ENCODE assay signal across 11 mouse cellular contexts in the genomic region with DNA sequence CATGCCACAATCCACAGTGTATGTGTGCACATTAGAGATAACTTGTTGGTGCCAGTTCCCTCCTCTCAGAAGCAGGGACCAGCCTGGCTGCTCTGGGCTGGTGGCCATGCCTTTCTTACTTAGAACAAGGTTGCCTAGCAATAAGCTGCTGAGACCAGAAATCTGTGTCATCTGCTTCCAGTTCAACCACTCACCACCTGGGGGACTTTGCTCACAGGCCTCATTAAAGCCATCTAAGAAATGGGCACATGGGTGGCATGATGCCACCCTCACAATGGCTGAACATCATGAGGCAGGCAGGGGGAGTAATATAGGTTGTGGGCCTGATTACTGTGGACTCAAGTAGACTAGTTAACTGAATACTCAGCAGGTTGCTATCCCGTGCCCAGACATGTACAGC. TPM values are rescaled to one million over a fixed set of nuclear protein-coding genes. Genes with fewer than 3 reads are reported as not detected.
A peak's percentile ranks its signal among the peaks of the same experiment; 100 is the strongest.
DNase-seq lines count a peak whose midpoint lies in the region; ATAC-seq and TF ChIP-seq lines count a peak whose summit lies in the region.
"Had no signal": no experiment of that assay in that cellular context is flagged by ENCODE, and none has a peak within 500 bp of the region (broad histone marks: within the 10 kb centered on the region; RNA-seq: fewer than 3 reads in every experiment).

No protein-coding gene starts in this region.

- intact Hi-C loops in heart, postnatal 36 days (cut with DNase I): loop anchor here (2.0 kb wide), 1 partner anchor 25 kb away; no protein-coding TSS in a partner anchor

- DNase-seq in midbrain, embryonic 14.5 days: peak; percentile 48
- DNase-seq in midbrain, embryonic 11.5 days (ENCODE audit: low spot score, missing footprints): no peak
- peak; percentile 89 for DNase-seq in layer of hippocampus, adult 9-11 months
- DNase-seq in right cerebral cortex, postnatal 4 days: peak; percentile 32
- DNase-seq in heart, postnatal 36 days: no peak
- no peak for DNase-seq in lung, adult 2 months
- DNase-seq in gastrocnemius, postnatal 4 days (ENCODE audit: low spot score in 2 of 2): no peak
- DNase-seq: heart, adult 18-20 months; lung, postnatal 14 days had no signal

- no peaks in the 10 kb centered on the region for H3K27me3 ChIP-seq in midbrain, embryonic 14.5 days (ENCODE audit: control insufficient read depth, insufficient read depth, low read length)
- no peaks in the 10 kb centered on the region for H3K27me3 ChIP-seq in midbrain, embryonic 11.5 days (ENCODE audit: control insufficient read depth, insufficient read depth, low read length)
- H3K27me3 ChIP-seq: stomach, embryonic 15.5 days had no signal

- peaks cover 6% of the 10 kb centered on the region; the same call in 1 of the 2 replicates for H3K4me1 ChIP-seq in midbrain, embryonic 14.5 days (ENCODE audit: control insufficient read depth, insufficient read depth, low read length)
- peaks cover 23% of the 10 kb centered on the region for H3K4me1 ChIP-seq in midbrain, embryonic 11.5 days (ENCODE audit: control insufficient read depth, insufficient read depth, low read length)
- peaks cover 5% of the 10 kb centered on the region; the same call in 1 of the 2 replicates for H3K4me1 ChIP-seq in lung, adult 2 months (ENCODE audit: control insufficient read depth, insufficient read depth, low read length)

- H3K27ac ChIP-seq in midbrain, embryonic 14.5 days (replicated peaks; ENCODE audit: low read depth, low read length): no peak overlapping the region
- H3K27ac ChIP-seq in midbrain, embryonic 11.5 days (ENCODE audit: low read depth, low read length): no peak overlapping the region
- H3K27ac ChIP-seq: stomach, embryonic 15.5 days had no signal

- H3K4me3 ChIP-seq in midbrain, embryonic 14.5 days (replicated peaks; ENCODE audit: low read depth, low read length): no peak overlapping the region
- no peak overlapping the region for H3K4me3 ChIP-seq in midbrain, embryonic 11.5 days (ENCODE audit: low read depth, low read length)
- H3K4me3 ChIP-seq in lung, adult 2 months (replicated peaks; ENCODE audit: extremely low read depth, low read depth, low read length): no peak overlapping the region
- H3K4me3 ChIP-seq: stomach, embryonic 15.5 days had no signal

- no peak for TF ChIP-seq CTCF in lung, adult 2 months (IDR thresholded peaks at IDR 0.05; ENCODE audit: insufficient read depth, low read length)

- ATAC-seq in midbrain, embryonic 14.5 days (ENCODE audit: low FRiP score, low TSS enrichment): no peak
- ATAC-seq in midbrain, embryonic 11.5 days (ENCODE audit: low FRiP score): no peak
- peak; percentile 70 for ATAC-seq in cerebellum, adult (ENCODE audit: insufficient number of reproducible peaks, low FRiP score, low TSS enrichment)

- no peak overlapping the region for H3K9ac ChIP-seq in midbrain, embryonic 14.5 days (replicated peaks; ENCODE audit: low read length)
- no peak overlapping the region for H3K9ac ChIP-seq in midbrain, embryonic 11.5 days (ENCODE audit: low read length)
- H3K9ac ChIP-seq: stomach, embryonic 15.5 days had no signal

- H3K4me2 ChIP-seq in midbrain, embryonic 14.5 days (ENCODE audit: low read length): no peak overlapping the region
- H3K4me2 ChIP-seq in midbrain, embryonic 11.5 days: no peak overlapping the region
- H3K4me2 ChIP-seq: stomach, embryonic 15.5 days had no signal

- H3K9me3 ChIP-seq in midbrain, embryonic 14.5 days (ENCODE audit: control insufficient read depth, low read length): no peaks in the 10 kb centered on the region
- no peaks in the 10 kb centered on the region for H3K9me3 ChIP-seq in midbrain, embryonic 11.5 days (ENCODE audit: control insufficient read depth, low read length)
- H3K9me3 ChIP-seq: stomach, embryonic 15.5 days had no signal

- TF ChIP-seq POLR2A in lung, adult 2 months (IDR thresholded peaks at IDR 0.05; ENCODE audit: borderline replicate concordance, extremely low read depth, low read depth, low read length): no peak

- H3K36me3 ChIP-seq in midbrain, embryonic 14.5 days (ENCODE audit: control insufficient read depth, insufficient read depth, low read length): no peaks in the 10 kb centered on the region
- no peaks in the 10 kb centered on the region for H3K36me3 ChIP-seq in midbrain, embryonic 11.5 days (ENCODE audit: control insufficient read depth, insufficient read depth, low read length)
- H3K36me3 ChIP-seq: stomach, embryonic 15.5 days had no signal

- 71% methylated on average over 1 of the region's 1 CpGs for WGBS in midbrain, embryonic 14.5 days
- WGBS in midbrain, embryonic 11.5 days: 92% methylated on average over 1 of the region's 1 CpGs
- 92% methylated on average over 1 of the region's 1 CpGs for WGBS in lung, adult 2 months

RNA-seq across cellular contexts. Expression of a gene that starts 1.3 kb away (rescaled TPM):
- 59.8 and 62.3 TPM in 2 replicates for polyA plus RNA-seq in midbrain, embryonic 14.5 days (2014; fragmentation: Nextera tagmentation; extraction: Ambion mirVana)
- 87.3 and 92.3 TPM in 2 replicates for polyA plus RNA-seq in midbrain, embryonic 11.5 days (2014; fragmentation: Nextera tagmentation; extraction: Ambion mirVana)
- 1 to 10 TPM; 4.0 to 4.7 TPM for total RNA-seq in heart, postnatal 36 days (2021)
- polyA plus RNA-seq in lung, adult 2 months (2012; rRNA removed): 25.8 and 27.6 TPM in 2 replicates
- 10 to 100 TPM; 21.3 to 26.0 TPM for total RNA-seq in gastrocnemius, postnatal 4 days (2021)

Comparison
In these comparisons a context has a peak if more than half of its experiments do, and no peak if none do; other contexts are left out.
1. DNase-seq: peak in midbrain, embryonic 14.5 days (single experiment), layer of hippocampus, adult 9-11 months (single experiment) and right cerebral cortex, postnatal 4 days (single experiment); none in midbrain, embryonic 11.5 days (single experiment), heart, postnatal 36 days (0 of 2), lung, adult 2 months (single experiment) and gastrocnemius, postnatal 4 days (0 of 2).